Mouse (Mus musculus) cortical plate, adult 2 months (tissue): ENCODE measurements around the gene Cd6.

Source experiments
- CTCF ChIP-seq: fragments of 200-500 bp; IDR thresholded peaks from 2 replicates; pipeline ENCODE4 v1.5.1; 2011; ENCODE audit warnings: mild to moderate bottlenecking, control low read depth, low read length; ENCODE audit not compliant: insufficient read depth; ENCODE audit errors: extremely low read depth
- POLR2A ChIP-seq: fragments of 200-500 bp; IDR thresholded peaks from 2 replicates; pipeline ENCODE4 v1.6.1; 2011; ENCODE audit warnings: mild to moderate bottlenecking, low read length, control low read depth; ENCODE audit not compliant: insufficient read depth; ENCODE audit errors: extremely low read depth

- TF ChIP-seq CTCF: no peak
- TF ChIP-seq POLR2A: no peak
Observed at GRCm38 (mm10) chr19:10759983-10760831, 69.7 kb downstream of the Cd6 start.
